Mouse (Mus musculus): ENCODE measurements at regions not wholly inside any gene's neighbourhood (a gene's known extent, or its start where the extent isn't known, plus 50 kb on each side); places are given as distances from the start of the nearest gene placed in this dataset.

DNA sequence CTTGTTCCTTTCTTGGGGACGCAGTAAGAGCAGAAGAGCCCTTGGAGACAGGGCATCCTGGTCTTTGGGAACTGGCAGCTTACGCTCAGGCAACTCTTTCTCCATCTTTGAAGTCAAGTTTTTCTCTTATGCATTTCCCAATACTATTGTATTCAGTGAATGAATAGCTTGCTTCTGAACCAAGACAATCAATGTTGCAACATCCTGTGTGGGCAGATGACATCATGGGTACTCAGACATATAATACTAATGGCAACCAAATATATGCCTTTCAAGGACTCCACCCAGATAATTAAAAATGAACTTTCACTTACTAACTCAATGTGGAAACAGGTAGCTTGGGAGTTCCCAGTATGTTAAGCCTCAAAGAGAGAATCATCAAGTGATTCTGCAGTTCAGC, 104.6 kb downstream of the Ngf start:
- TF ChIP-seq CTCF (IDR thresholded peaks at IDR 0.05; ENCODE audit: control insufficient read depth, insufficient read depth, insufficient replicate concordance, low read depth, low read length) (no peak), POLR2A (IDR thresholded peaks at IDR 0.05; ENCODE audit: control insufficient read depth, low read depth, low read length) (no peak)

Data from testis, adult 2 months (tissue).